Mouse (Mus musculus) neural tube, embryonic 12.5 days (tissue): ENCODE data around the gene Znhit3. TPM values are rescaled to one million over a fixed set of nuclear protein-coding genes. Genes with fewer than 3 reads are reported as not detected.
A peak's percentile ranks its signal among the peaks of the same experiment; 100 is the strongest.

Experiments
- ATAC-seq: fragments of 200-750 bp; cut with Nextera tagmentation; 2 replicates; pipeline ENCODE4 v1.8.0; 2017; ENCODE audit warnings: low read depth, mild to moderate bottlenecking, moderate TSS enrichment, moderate library complexity; ENCODE audit not compliant: low FRiP score
- H3K27ac ChIP-seq: fragments of 300-500 bp; sonication (generic); 2 replicates; pipeline ENCODE4 v1.5.1; 2016
- H3K27me3 ChIP-seq: fragments of 300-500 bp; sonication (generic); replicated peaks from 2 replicates; pipeline ENCODE4 v1.6.1; 2016; ENCODE audit warnings: mild to moderate bottlenecking
- H3K36me3 ChIP-seq: fragments of 300-500 bp; sonication (generic); 2 replicates; pipeline ENCODE4 v1.6.1; 2016; ENCODE audit warnings: mild to moderate bottlenecking
- H3K4me1 ChIP-seq: fragments of 300-500 bp; sonication (generic); 2 replicates; pipeline ENCODE4 v1.6.1; 2016
- H3K4me2 ChIP-seq: fragments of 300-500 bp; sonication (generic); replicated peaks from 2 replicates; pipeline ENCODE4 v1.6.1; 2016; ENCODE audit warnings: mild to moderate bottlenecking
- H3K4me3 ChIP-seq: fragments of 300-500 bp; sonication (generic); 2 replicates; pipeline ENCODE4 v1.5.1; 2016
- H3K9ac ChIP-seq: fragments of 300-500 bp; sonication (generic); 2 replicates; pipeline ENCODE4 v1.6.1; 2016; ENCODE audit warnings: mild to moderate bottlenecking
- H3K9me3 ChIP-seq: fragments of 300-500 bp; sonication (generic); 2 replicates; pipeline ENCODE4 v1.6.1; 2016; ENCODE audit warnings: mild to moderate bottlenecking
- WGBS: fragments of 180-500 bp; shearing (Covaris S2); methylation state at CpG from one replicate; pipeline ENCODE4 v1.1.7; 2016; 5-methylcytosine and 5-hydroxymethylcytosine counted together
- polyA plus RNA-seq: library from polyadenylated mRNA; unstranded; fragments of >200 nt; fragmentation: Nextera tagmentation; extraction: Ambion mirVana; gene quantifications from 2 replicates; pipeline ENCODE4 v1.2.1, GENCODE M21; 2016

Znhit3 gene
- polyA plus RNA-seq, 1 experiment from 2014 or later, result 63.5 TPM

GRCm38 (mm10) chr11:84952611-84953010 is 36.4 kb upstream of the Znhit3 start:
- H3K9ac ChIP-seq, result no peak overlapping the region
- WGBS, result 61% methylated on average over 2 of the region's 2 CpGs

GRCm38 (mm10) chr11:84948526-84948925 is 32.4 kb upstream of the Znhit3 start:
- Histone ChIP-seq H3K9me3 (no peaks in the 10 kb centered on the region), H3K36me3 (no peaks in the 10 kb centered on the region), H3K27ac (no peak overlapping the region), H3K4me3 (no peak overlapping the region), H3K4me1 (peaks cover 16% of the 10 kb centered on the region), H3K4me2 (no peak overlapping the region), H3K9ac (no peak overlapping the region), H3K27me3 (peaks cover 10% of the 10 kb centered on the region; the same call in 1 of the 2 replicates)
- no peak for ATAC-seq
- WGBS, result 64% methylated on average over 3 of the region's 3 CpGs

More at GRCm38 (mm10) chr11:84952611-84953010, 36.4 kb upstream of the Znhit3 start:
- Histone ChIP-seq H3K4me3 (no peak overlapping the region), H3K27ac (no peak overlapping the region), H3K9me3 (no peaks in the 10 kb centered on the region), H3K27me3 (peaks cover 16% of the 10 kb centered on the region), H3K4me1 (peaks cover 3% of the 10 kb centered on the region), H3K4me2 (no peak overlapping the region), H3K36me3 (no peaks in the 10 kb centered on the region)
- ATAC-seq, result no peak

- peaks cover 10% of the 10 kb centered on the region; the same call in 1 of the 2 replicates for H3K27me3 ChIP-seq
- 49% methylated on average over 3 of the region's 3 CpGs for WGBS
- H3K4me3 ChIP-seq, result no peak overlapping the region
- ATAC-seq, result no peak
- H3K4me2 ChIP-seq, result no peak overlapping the region
- H3K27ac ChIP-seq, result no peak overlapping the region
- H3K9me3 ChIP-seq, result no peaks in the 10 kb centered on the region
- peaks cover 16% of the 10 kb centered on the region for H3K4me1 ChIP-seq
- no peaks in the 10 kb centered on the region for H3K36me3 ChIP-seq
- no peak overlapping the region for H3K9ac ChIP-seq
Observed at GRCm38 (mm10) chr11:84948114-84948513, 31.9 kb upstream of the Znhit3 start.

GRCm38 (mm10) chr11:84947206-84947605 is 31.0 kb upstream of the Znhit3 start:
- H3K9ac ChIP-seq, result no peak overlapping the region
- no peak overlapping the region for H3K27ac ChIP-seq
- H3K9me3 ChIP-seq, result no peaks in the 10 kb centered on the region
- WGBS, result 62% methylated on average over 6 of the region's 6 CpGs
- peaks cover 16% of the 10 kb centered on the region for H3K4me1 ChIP-seq
- peaks cover 10% of the 10 kb centered on the region; the same call in 1 of the 2 replicates for H3K27me3 ChIP-seq
- no peaks in the 10 kb centered on the region for H3K36me3 ChIP-seq
- H3K4me2 ChIP-seq, result no peak overlapping the region
- ATAC-seq, result no peak
- H3K4me3 ChIP-seq, result no peak overlapping the region

- Histone ChIP-seq H3K9ac (no peak overlapping the region), H3K9me3 (no peaks in the 10 kb centered on the region), H3K27me3 (peaks cover 10% of the 10 kb centered on the region; the same call in 1 of the 2 replicates), H3K4me2 (no peak overlapping the region), H3K36me3 (no peaks in the 10 kb centered on the region), H3K4me1 (peaks cover 16% of the 10 kb centered on the region), H3K27ac (no peak overlapping the region), H3K4me3 (no peak overlapping the region)
- ATAC-seq, result no peak
- WGBS, result 74% methylated on average over 3 of the region's 3 CpGs
Observed at GRCm38 (mm10) chr11:84945841-84946240, 29.7 kb upstream of the Znhit3 start.

- Histone ChIP-seq H3K4me3 (no peak overlapping the region), H3K27ac (no peak overlapping the region), H3K9me3 (no peaks in the 10 kb centered on the region), H3K4me1 (peaks cover 16% of the 10 kb centered on the region), H3K4me2 (peak overlapping the region; percentile 49), H3K27me3 (peaks cover 10% of the 10 kb centered on the region; the same call in 1 of the 2 replicates), H3K9ac (no peak overlapping the region), H3K36me3 (no peaks in the 10 kb centered on the region)
- no peak for ATAC-seq
- 7% methylated on average over 12 of the region's 12 CpGs for WGBS
Observed at GRCm38 (mm10) chr11:84944639-84945435, 28.7 kb upstream of the Znhit3 start.

- under 1% methylated on average over 15 of the region's 15 CpGs for WGBS
- H3K4me3 ChIP-seq, result 0 out of 2 replicates have a peak overlapping the region, but pooled peaks have one; percentile 7
- peaks cover 10% of the 10 kb centered on the region; the same call in 1 of the 2 replicates for H3K27me3 ChIP-seq
Observed at GRCm38 (mm10) chr11:84943948-84944347, 27.8 kb upstream of the Znhit3 start.

GRCm38 (mm10) chr11:84940140-84940539 is 24.0 kb upstream of the Znhit3 start:
- 79% methylated on average over 10 of the region's 10 CpGs for WGBS
- H3K4me2 ChIP-seq, result no peak overlapping the region
- no peak overlapping the region for H3K9ac ChIP-seq
- H3K27me3 ChIP-seq, result peaks cover 10% of the 10 kb centered on the region; the same call in 1 of the 2 replicates
- ATAC-seq, result no peak
- H3K4me3 ChIP-seq, result no peak overlapping the region
- H3K27ac ChIP-seq, result no peak overlapping the region
- no peaks in the 10 kb centered on the region for H3K36me3 ChIP-seq
- peaks cover 16% of the 10 kb centered on the region for H3K4me1 ChIP-seq
- no peaks in the 10 kb centered on the region for H3K9me3 ChIP-seq

More at GRCm38 (mm10) chr11:84943948-84944347, 27.8 kb upstream of the Znhit3 start:
- Histone ChIP-seq H3K36me3 (no peaks in the 10 kb centered on the region), H3K4me1 (peaks cover 16% of the 10 kb centered on the region), H3K27ac (no peak overlapping the region), H3K9ac (no peak overlapping the region), H3K4me2 (peak overlapping the region; percentile 49), H3K9me3 (no peaks in the 10 kb centered on the region)
- no peak for ATAC-seq

- 54% methylated on average over 8 of the region's 8 CpGs for WGBS
- H3K9me3 ChIP-seq, result no peaks in the 10 kb centered on the region
- no peaks in the 10 kb centered on the region for H3K36me3 ChIP-seq
- no peak overlapping the region for H3K4me2 ChIP-seq
- H3K9ac ChIP-seq, result no peak overlapping the region
- ATAC-seq, result no peak
- no peak overlapping the region for H3K27ac ChIP-seq
- H3K4me1 ChIP-seq, result peaks cover 10% of the 10 kb centered on the region
- no peak overlapping the region for H3K4me3 ChIP-seq
- H3K27me3 ChIP-seq, result 0 out of 2 replicates have a peak, but pooled peaks cover 6% of the 10 kb centered on the region
Observed at GRCm38 (mm10) chr11:84939508-84940053, 23.4 kb upstream of the Znhit3 start.

GRCm38 (mm10) chr11:84932261-84932660 is 16.1 kb upstream of the Znhit3 start:
- no peak overlapping the region for H3K9ac ChIP-seq
- no peak overlapping the region for H3K4me2 ChIP-seq
- no peak for ATAC-seq
- H3K36me3 ChIP-seq, result no peaks in the 10 kb centered on the region
- H3K9me3 ChIP-seq, result no peaks in the 10 kb centered on the region
- WGBS, result 14% methylated on average over 6 of the region's 6 CpGs
- no peaks in the 10 kb centered on the region for H3K4me1 ChIP-seq
- H3K27ac ChIP-seq, result no peak overlapping the region
- no peaks in the 10 kb centered on the region for H3K27me3 ChIP-seq
- no peak overlapping the region for H3K4me3 ChIP-seq

GRCm38 (mm10) chr11:84920981-84921380 is 4.8 kb upstream of the Znhit3 start:
- Histone ChIP-seq H3K36me3 (no peaks in the 10 kb centered on the region), H3K4me1 (no peaks in the 10 kb centered on the region), H3K9me3 (no peaks in the 10 kb centered on the region), H3K27me3 (no peaks in the 10 kb centered on the region), H3K9ac (no peak overlapping the region), H3K4me2 (no peak overlapping the region), H3K27ac (no peak overlapping the region), H3K4me3 (no peak overlapping the region)
- WGBS, result 87% methylated on average over 8 of the region's 8 CpGs
- ATAC-seq, result no peak

GRCm38 (mm10) chr11:84919951-84920350 is 3.8 kb upstream of the Znhit3 start:
- H3K9ac ChIP-seq, result no peak overlapping the region
- 75% methylated on average over 7 of the region's 7 CpGs for WGBS
- no peak for ATAC-seq

More at GRCm38 (mm10) chr11:84919951-84920350, 3.8 kb upstream of the Znhit3 start:
- H3K4me1 ChIP-seq, result peaks cover 6% of the 10 kb centered on the region; the same call in 1 of the 2 replicates
- no peak overlapping the region for H3K4me2 ChIP-seq
- H3K4me3 ChIP-seq, result no peak overlapping the region
- no peak overlapping the region for H3K27ac ChIP-seq
- no peaks in the 10 kb centered on the region for H3K27me3 ChIP-seq
- no peaks in the 10 kb centered on the region for H3K36me3 ChIP-seq
- no peaks in the 10 kb centered on the region for H3K9me3 ChIP-seq
